Mouse (Mus musculus): ENCODE results near the gene Tefm.
"Not testable (repeated sequence)": the region's sequence is repeated elsewhere in the genome, so short reads cannot be mapped to it uniquely, and the experiment has no call there.

DNA sequence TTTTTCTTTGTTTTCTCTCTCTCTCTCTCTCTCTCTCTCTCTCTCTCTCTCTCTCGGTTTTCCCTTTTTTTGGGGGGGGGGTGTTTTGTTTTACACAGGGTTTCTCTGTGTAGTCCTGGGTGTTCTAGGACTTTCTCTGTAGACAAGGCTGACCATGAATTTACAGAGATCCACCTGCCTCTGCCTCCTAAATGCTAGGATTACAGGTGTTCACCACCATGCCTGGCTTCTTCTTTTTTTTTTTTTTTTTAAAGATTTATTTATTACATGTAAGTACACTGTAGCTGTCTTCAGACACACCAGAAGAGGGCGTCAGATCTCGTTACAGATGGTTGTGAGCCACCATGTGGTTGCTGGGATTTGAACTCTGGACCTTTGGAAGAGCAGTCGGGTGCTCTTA lies 7.0 kb upstream of the Tefm start:
- TF ChIP-seq FLI1 (IDR thresholded peaks at IDR 0.05; ENCODE audit: low read length); GATA1 (IDR thresholded peaks at IDR 0.05; ENCODE audit: borderline replicate concordance, low read length): not testable (repeated sequence)
